Mouse (Mus musculus): ENCODE results near the gene Olfr1393. TPM values are rescaled to one million over a fixed set of nuclear protein-coding genes. Genes with fewer than 3 reads are reported as not detected.

Gene Olfr1393
- polyA plus RNA-seq, 1 experiment from 2014 or later, result not detected

DNA sequence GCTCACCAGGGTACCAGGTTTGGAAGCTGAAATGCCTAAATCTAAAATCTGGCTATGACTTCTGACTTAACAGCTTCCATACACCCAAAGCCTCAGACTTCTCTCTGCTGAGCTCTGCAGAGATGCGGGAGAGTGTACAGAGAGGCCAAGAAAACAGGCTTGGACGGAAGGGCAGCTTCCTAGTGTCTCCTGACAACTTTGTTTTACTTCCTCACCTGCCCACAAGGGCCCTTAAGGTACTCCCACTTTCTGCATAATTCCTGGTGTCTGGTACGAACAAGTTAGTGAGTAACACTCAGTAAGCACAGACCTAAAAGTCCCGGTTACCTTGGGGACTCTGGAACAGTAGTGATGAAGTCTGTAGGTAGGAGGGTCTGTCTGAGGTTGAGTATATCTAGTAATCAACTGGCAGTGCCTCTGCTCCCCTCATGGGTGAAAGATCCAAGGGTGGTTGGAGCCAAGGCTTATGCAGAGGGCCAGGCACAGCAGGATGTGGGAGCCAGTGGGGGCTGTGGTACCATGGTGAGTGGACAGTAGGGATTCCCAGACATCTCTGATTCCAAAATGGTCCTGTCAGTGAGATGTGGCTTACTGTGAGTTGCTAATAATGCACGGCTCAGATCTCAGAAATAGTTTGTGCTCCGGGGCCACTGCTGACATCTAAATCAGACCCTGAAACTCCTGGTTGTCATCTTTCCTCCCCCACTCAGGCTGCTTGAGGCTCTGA, 29.0 kb upstream of the Olfr1393 start:
- H3K9ac ChIP-seq (ENCODE audit: low read depth, low read length), result no peak overlapping the region
- H3K36me3 ChIP-seq (ENCODE audit: control insufficient read depth, insufficient read depth, low read length), result peaks cover 7% of the 10 kb centered on the region; the same call in 1 of the 2 replicates
- ATAC-seq (replicated peaks; ENCODE audit: insufficient number of reproducible peaks, low FRiP score, low TSS enrichment), result no peak
- peak overlapping the region; percentile 85; the same call in 1 of the 2 replicates for H3K4me2 ChIP-seq
- WGBS (ENCODE audit: insufficient replicate concordance), result 67% methylated on average over 6 of the region's 6 CpGs
- no peaks in the 10 kb centered on the region for H3K27me3 ChIP-seq (ENCODE audit: control insufficient read depth, insufficient read depth, low read length)
- H3K9me3 ChIP-seq (replicated peaks; ENCODE audit: control insufficient read depth, low read length), result no peaks in the 10 kb centered on the region
- peaks cover 43% of the 10 kb centered on the region for H3K4me1 ChIP-seq (ENCODE audit: control insufficient read depth, insufficient read depth, low read length)
- H3K4me3 ChIP-seq (ENCODE audit: low read depth, low read length), result no peak overlapping the region
- peak overlapping the region; percentile 55; the same call in 1 of the 2 replicates for H3K27ac ChIP-seq (ENCODE audit: low read depth, low read length)

GRCm38 (mm10) chr11:49249811-49250421, 28.2 kb upstream of the Olfr1393 start:
- Histone ChIP-seq H3K9ac (ENCODE audit: low read depth, low read length) (peak overlapping the region; percentile 87), H3K27me3 (ENCODE audit: control insufficient read depth, insufficient read depth, low read length) (no peaks in the 10 kb centered on the region), H3K27ac (ENCODE audit: low read depth, low read length) (peak overlapping the region; percentile 91), H3K36me3 (ENCODE audit: control insufficient read depth, insufficient read depth, low read length) (peaks cover 9% of the 10 kb centered on the region; the same call in 1 of the 2 replicates), H3K4me2 (peak overlapping the region; percentile 85), H3K9me3 (replicated peaks; ENCODE audit: control insufficient read depth, low read length) (no peaks in the 10 kb centered on the region), H3K4me3 (ENCODE audit: low read depth, low read length) (peak overlapping the region; percentile 76), H3K4me1 (ENCODE audit: control insufficient read depth, insufficient read depth, low read length) (peaks cover 38% of the 10 kb centered on the region)
- whole genome bisulfite sequencing (ENCODE audit: insufficient replicate concordance), result 30% methylated on average over 10 of the region's 10 CpGs
- ATAC-seq (replicated peaks; ENCODE audit: insufficient number of reproducible peaks, low FRiP score, low TSS enrichment), result peak; percentile 2; the same call in 1 of the 2 replicates

- ATAC-seq (replicated peaks; ENCODE audit: insufficient number of reproducible peaks, low FRiP score, low TSS enrichment), result peak; percentile 96
- peak overlapping the region; percentile 85 for H3K4me2 ChIP-seq
- H3K9ac ChIP-seq (ENCODE audit: low read depth, low read length), result peak overlapping the region; percentile 87
- H3K36me3 ChIP-seq (ENCODE audit: control insufficient read depth, insufficient read depth, low read length), result peaks cover 11% of the 10 kb centered on the region; the same call in 1 of the 2 replicates
- no peaks in the 10 kb centered on the region for H3K9me3 ChIP-seq (replicated peaks; ENCODE audit: control insufficient read depth, low read length)
- H3K27ac ChIP-seq (ENCODE audit: low read depth, low read length), result peak overlapping the region; percentile 91
- no peaks in the 10 kb centered on the region for H3K27me3 ChIP-seq (ENCODE audit: control insufficient read depth, insufficient read depth, low read length)
- peaks cover 31% of the 10 kb centered on the region for H3K4me1 ChIP-seq (ENCODE audit: control insufficient read depth, insufficient read depth, low read length)
- peak overlapping the region; percentile 76 for H3K4me3 ChIP-seq (ENCODE audit: low read depth, low read length)
- WGBS (ENCODE audit: insufficient replicate concordance), result 2% methylated on average over 45 of the region's 45 CpGs
These were observed 27.4 kb upstream of the Olfr1393 start for GRCm38 (mm10) chr11:49250422-49251379.

DNA sequence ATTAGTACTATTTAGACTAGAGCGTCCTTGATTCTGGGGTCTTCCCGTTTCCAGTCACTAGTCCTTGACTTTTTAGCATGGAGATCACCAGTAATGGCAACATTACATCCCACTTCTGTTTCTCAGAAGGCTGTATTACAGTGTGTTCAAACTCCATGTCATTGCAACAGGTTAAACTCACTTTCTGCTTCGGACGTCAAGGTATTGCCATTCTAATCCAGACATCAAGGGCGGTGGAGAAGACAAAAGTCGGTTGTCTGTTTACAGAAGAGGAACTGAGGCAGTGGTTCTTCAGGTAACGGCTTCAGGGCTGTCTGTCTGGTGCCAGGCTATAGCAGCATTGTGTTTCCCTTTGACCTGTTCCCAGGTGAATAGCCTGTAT, 26.7 kb upstream of the Olfr1393 start:
- Histone ChIP-seq H3K4me2 (peak overlapping the region; percentile 85), H3K9me3 (replicated peaks; ENCODE audit: control insufficient read depth, low read length) (no peaks in the 10 kb centered on the region), H3K27me3 (ENCODE audit: control insufficient read depth, insufficient read depth, low read length) (no peaks in the 10 kb centered on the region), H3K4me3 (ENCODE audit: low read depth, low read length) (peak overlapping the region; percentile 76), H3K4me1 (ENCODE audit: control insufficient read depth, insufficient read depth, low read length) (peaks cover 26% of the 10 kb centered on the region), H3K9ac (ENCODE audit: low read depth, low read length) (peak overlapping the region; percentile 87; the same call in 1 of the 2 replicates), H3K27ac (ENCODE audit: low read depth, low read length) (no peak overlapping the region), H3K36me3 (ENCODE audit: control insufficient read depth, insufficient read depth, low read length) (peaks cover 11% of the 10 kb centered on the region; the same call in 1 of the 2 replicates)
- no peak for ATAC-seq (replicated peaks; ENCODE audit: insufficient number of reproducible peaks, low FRiP score, low TSS enrichment)
- 69% methylated on average over 7 of the region's 7 CpGs for WGBS (ENCODE audit: insufficient replicate concordance)

GRCm38 (mm10) chr11:49252048-49252447, 26.1 kb upstream of the Olfr1393 start:
- 89% methylated on average over 5 of the region's 5 CpGs for WGBS (ENCODE audit: insufficient replicate concordance)
- H3K36me3 ChIP-seq (ENCODE audit: control insufficient read depth, insufficient read depth, low read length), result peaks cover 11% of the 10 kb centered on the region; the same call in 1 of the 2 replicates
- 0 out of 2 replicates have a peak overlapping the region, but pooled peaks have one; percentile 85 for H3K4me2 ChIP-seq
- H3K4me1 ChIP-seq (ENCODE audit: control insufficient read depth, insufficient read depth, low read length), result peaks cover 25% of the 10 kb centered on the region
- H3K27ac ChIP-seq (ENCODE audit: low read depth, low read length), result no peak overlapping the region
- H3K9me3 ChIP-seq (replicated peaks; ENCODE audit: control insufficient read depth, low read length), result no peaks in the 10 kb centered on the region
- H3K9ac ChIP-seq (ENCODE audit: low read depth, low read length), result no peak overlapping the region
- ATAC-seq (replicated peaks; ENCODE audit: insufficient number of reproducible peaks, low FRiP score, low TSS enrichment), result no peak
- H3K4me3 ChIP-seq (ENCODE audit: low read depth, low read length), result no peak overlapping the region
- no peaks in the 10 kb centered on the region for H3K27me3 ChIP-seq (ENCODE audit: control insufficient read depth, insufficient read depth, low read length)

DNA sequence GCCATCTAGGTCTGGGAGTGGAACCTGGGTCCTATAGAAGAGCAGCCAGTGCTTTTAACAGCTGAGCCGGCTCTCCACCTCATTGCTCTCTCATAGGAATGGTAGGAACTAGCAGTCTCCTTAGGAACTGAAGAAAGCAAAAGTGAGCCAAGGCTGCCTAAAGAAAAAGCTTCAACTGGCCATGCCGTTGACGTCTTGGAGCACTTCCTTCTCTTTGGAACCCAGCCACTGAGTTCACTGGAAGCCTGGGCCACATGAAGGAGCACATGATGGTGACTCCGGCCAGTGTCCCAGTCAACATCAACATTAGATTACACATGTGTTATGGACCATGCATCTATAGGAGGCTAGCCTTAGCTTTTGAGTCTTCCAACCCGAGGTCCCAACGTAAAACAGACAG, 25.1 kb upstream of the Olfr1393 start:
- 85% methylated on average over 6 of the region's 6 CpGs for WGBS (ENCODE audit: insufficient replicate concordance)
- no peak overlapping the region for H3K4me2 ChIP-seq

GRCm38 (mm10) chr11:49259296-49259695, 18.8 kb upstream of the Olfr1393 start:
- no peak overlapping the region for H3K9ac ChIP-seq (ENCODE audit: low read depth, low read length)

More for the DNA sequence above, 25.1 kb upstream of the Olfr1393 start:
- Histone ChIP-seq H3K36me3 (ENCODE audit: control insufficient read depth, insufficient read depth, low read length) (peaks cover 11% of the 10 kb centered on the region; the same call in 1 of the 2 replicates), H3K4me1 (ENCODE audit: control insufficient read depth, insufficient read depth, low read length) (peaks cover 21% of the 10 kb centered on the region), H3K4me3 (ENCODE audit: low read depth, low read length) (no peak overlapping the region), H3K9ac (ENCODE audit: low read depth, low read length) (no peak overlapping the region), H3K9me3 (replicated peaks; ENCODE audit: control insufficient read depth, low read length) (no peaks in the 10 kb centered on the region), H3K27ac (ENCODE audit: low read depth, low read length) (no peak overlapping the region), H3K27me3 (ENCODE audit: control insufficient read depth, insufficient read depth, low read length) (no peaks in the 10 kb centered on the region)
- ATAC-seq (replicated peaks; ENCODE audit: insufficient number of reproducible peaks, low FRiP score, low TSS enrichment), result no peak

DNA sequence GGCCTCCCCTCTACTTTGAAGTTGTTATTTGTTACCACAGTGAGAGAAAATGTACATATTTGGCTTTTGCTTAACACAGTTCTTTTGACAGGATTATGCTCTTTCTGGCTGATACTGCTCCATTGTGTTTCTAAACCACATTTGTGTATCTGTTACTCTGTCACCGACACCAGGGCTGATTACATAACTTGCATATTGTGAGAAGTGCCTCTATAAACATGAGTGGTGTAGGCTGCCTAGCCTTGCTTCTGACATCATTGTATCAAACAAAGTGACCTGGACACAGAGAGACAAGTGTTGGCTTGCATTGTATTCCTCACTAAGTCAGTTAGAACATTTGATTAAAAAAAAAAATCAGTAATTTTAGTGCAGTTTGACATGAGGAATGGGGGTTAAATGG, 18.3 kb upstream of the Olfr1393 start:
- Histone ChIP-seq H3K9me3 (replicated peaks; ENCODE audit: control insufficient read depth, low read length) (no peaks in the 10 kb centered on the region), H3K9ac (ENCODE audit: low read depth, low read length) (no peak overlapping the region), H3K36me3 (ENCODE audit: control insufficient read depth, insufficient read depth, low read length) (peaks cover 18% of the 10 kb centered on the region), H3K27ac (ENCODE audit: low read depth, low read length) (no peak overlapping the region), H3K4me3 (ENCODE audit: low read depth, low read length) (no peak overlapping the region), H3K4me1 (ENCODE audit: control insufficient read depth, insufficient read depth, low read length) (no peaks in the 10 kb centered on the region), H3K4me2 (no peak overlapping the region), H3K27me3 (ENCODE audit: control insufficient read depth, insufficient read depth, low read length) (no peaks in the 10 kb centered on the region)
- no peak for ATAC-seq (replicated peaks; ENCODE audit: insufficient number of reproducible peaks, low FRiP score, low TSS enrichment)
- 67% methylated on average over 1 of the region's 1 CpGs for WGBS (ENCODE audit: insufficient replicate concordance)

More at GRCm38 (mm10) chr11:49259296-49259695, 18.8 kb upstream of the Olfr1393 start:
- no peak for ATAC-seq (replicated peaks; ENCODE audit: insufficient number of reproducible peaks, low FRiP score, low TSS enrichment)
- no peak overlapping the region for H3K27ac ChIP-seq (ENCODE audit: low read depth, low read length)
- no peak overlapping the region for H3K4me3 ChIP-seq (ENCODE audit: low read depth, low read length)
- H3K36me3 ChIP-seq (ENCODE audit: control insufficient read depth, insufficient read depth, low read length), result peaks cover 18% of the 10 kb centered on the region
- no peaks in the 10 kb centered on the region for H3K9me3 ChIP-seq (replicated peaks; ENCODE audit: control insufficient read depth, low read length)
- no peaks in the 10 kb centered on the region for H3K27me3 ChIP-seq (ENCODE audit: control insufficient read depth, insufficient read depth, low read length)
- H3K4me2 ChIP-seq, result no peak overlapping the region
- no peaks in the 10 kb centered on the region for H3K4me1 ChIP-seq (ENCODE audit: control insufficient read depth, insufficient read depth, low read length)
- 88% methylated on average over 2 of the region's 2 CpGs for WGBS (ENCODE audit: insufficient replicate concordance)

All from heart, embryonic 11.5 days (tissue).